Mouse (Mus musculus) stomach, postnatal 0 days (tissue): ENCODE data around the gene Scn3b. TPM values are rescaled to one million over a fixed set of nuclear protein-coding genes. Genes with fewer than 3 reads are reported as not detected.

ENCODE experiments used
- ATAC-seq: fragments of 200-750 bp; cut with Nextera tagmentation; 2 replicates; pipeline ENCODE4 v1.8.0; 2017; ENCODE audit not compliant: low FRiP score, low TSS enrichment
- DNase-seq: peaks from one replicate; pipeline ENCODE4 v3.0.0-alpha.2; 2016; ENCODE audit warnings: low spot score
- H3K27ac ChIP-seq: fragments of 300-500 bp; sonication (generic); replicated peaks from 2 replicates; pipeline ENCODE4 v1.5.1; 2014; ENCODE audit warnings: mild to moderate bottlenecking, control low read depth
- H3K27me3 ChIP-seq: fragments of 300-500 bp; sonication (generic); 2 replicates; pipeline ENCODE4 v1.6.1; 2014; ENCODE audit warnings: low read length; ENCODE audit not compliant: control insufficient read depth, insufficient read depth
- H3K36me3 ChIP-seq: fragments of 300-500 bp; sonication (generic); 2 replicates; pipeline ENCODE4 v1.6.1; 2014; ENCODE audit warnings: low read length, mixed read lengths; ENCODE audit not compliant: control insufficient read depth, insufficient read depth
- H3K4me1 ChIP-seq: fragments of 300-500 bp; sonication (generic); replicated peaks from 2 replicates; pipeline ENCODE4 v1.6.1; 2014; ENCODE audit warnings: antibody characterized with exemption; ENCODE audit not compliant: control insufficient read depth, insufficient read depth
- H3K4me2 ChIP-seq: fragments of 300-500 bp; sonication (generic); replicated peaks from 2 replicates; pipeline ENCODE4 v1.6.1; 2014; ENCODE audit warnings: low read depth, mild to moderate bottlenecking, control low read depth, moderate library complexity
- H3K4me3 ChIP-seq: fragments of 300-500 bp; sonication (generic); 2 replicates; pipeline ENCODE4 v1.5.1; 2014; ENCODE audit warnings: low read depth, low read length, control low read depth
- H3K9ac ChIP-seq: fragments of 300-500 bp; sonication (generic); 2 replicates; pipeline ENCODE4 v1.6.1; 2014; ENCODE audit warnings: mild to moderate bottlenecking, low read length, control low read depth, mixed read lengths
- H3K9me3 ChIP-seq: fragments of 300-500 bp; sonication (generic); 2 replicates; pipeline ENCODE4 v1.6.1; 2016; ENCODE audit warnings: low read length; ENCODE audit not compliant: control insufficient read depth
- CTCF ChIP-seq: IDR thresholded peaks from 2 replicates; pipeline ENCODE4 v1.5.1; 2016; ENCODE audit warnings: antibody characterized with exemption, low read depth, mild to moderate bottlenecking, moderate library complexity
- EP300 ChIP-seq: optimal IDR thresholded peaks from 2 replicates; pipeline ENCODE3; 2016; ENCODE audit warnings: antibody characterized with exemption
- WGBS: fragments of 180-500 bp; shearing (Covaris S2); extraction: QIAGEN DNeasy Blood & Tissue Kit; methylation state at CpG from one replicate; pipeline ENCODE4 v1.1.7; 2014; 5-methylcytosine and 5-hydroxymethylcytosine counted together
- polyA plus RNA-seq: library from polyadenylated mRNA; unstranded; fragments of >200 nt; fragmentation: Nextera tagmentation; extraction: Ambion mirVana; gene quantifications from 2 replicates; pipeline ENCODE4 v1.2.1, GENCODE M21; 2015

The Scn3b gene
- polyA plus RNA-seq, 1 experiment from 2014 or later = 2.0 TPM

DNA sequence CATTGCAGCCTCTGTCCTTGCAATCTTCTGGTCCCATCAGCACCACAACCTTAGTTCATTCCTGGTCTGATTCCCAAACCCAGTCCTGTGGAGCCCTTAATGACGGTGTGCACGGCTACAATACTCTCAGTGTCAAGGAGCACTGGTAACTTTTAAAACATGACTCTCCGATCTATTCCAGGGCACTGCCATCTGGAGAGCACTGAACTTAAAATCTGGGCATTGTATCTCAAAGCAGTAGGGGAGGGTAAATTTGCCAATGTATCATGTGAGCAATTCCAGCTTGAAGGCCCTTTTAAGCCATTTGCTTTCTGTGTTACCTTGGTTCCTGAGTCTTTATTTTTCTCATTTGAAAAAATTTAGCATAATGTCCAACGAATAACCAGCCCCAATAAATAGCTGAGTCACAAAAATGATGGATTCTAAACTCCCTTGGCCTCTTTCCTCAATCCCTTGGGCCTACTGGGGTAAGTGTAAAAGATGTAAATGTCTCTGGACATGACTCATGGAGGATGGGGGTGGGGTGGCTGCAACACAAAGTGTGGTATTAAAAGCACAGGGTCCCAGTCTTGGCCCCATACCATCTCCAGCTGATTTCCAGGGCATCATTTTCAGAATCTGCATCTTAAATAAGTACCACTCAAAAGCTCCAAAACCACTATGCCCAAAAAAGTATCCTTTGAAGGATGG is 68.3 kb downstream of the Scn3b start:
- Histone ChIP-seq H3K36me3 (no peaks in the 10 kb centered on the region), H3K27me3 (no peaks in the 10 kb centered on the region), H3K4me3 (no peak overlapping the region), H3K4me1 (no peaks in the 10 kb centered on the region), H3K27ac (no peak overlapping the region), H3K9me3 (no peaks in the 10 kb centered on the region), H3K9ac (no peak overlapping the region), H3K4me2 (no peak overlapping the region)
- TF ChIP-seq CTCF = no peak
- no peak for TF ChIP-seq EP300
- no peak for ATAC-seq
- WGBS = 72% methylated on average over 4 of the region's 4 CpGs
- no peak for DNase-seq

- Histone ChIP-seq H3K9ac (no peak overlapping the region), H3K27ac (no peak overlapping the region), H3K36me3 (no peaks in the 10 kb centered on the region), H3K9me3 (no peaks in the 10 kb centered on the region), H3K4me1 (no peaks in the 10 kb centered on the region), H3K4me3 (no peak overlapping the region), H3K27me3 (no peaks in the 10 kb centered on the region), H3K4me2 (no peak overlapping the region)
- no peak for TF ChIP-seq CTCF
- no peak for TF ChIP-seq EP300
- DNase-seq (peak; percentile 17), ATAC-seq (no peak)
- WGBS = 40% methylated on average over 9 of the region's 9 CpGs
These were observed 70.6 kb downstream of the Scn3b start for GRCm38 (mm10) chr9:40339578-40339977.

Other genes starting within 250 kb of the Scn3b start
- 0.02 TPM in 1 of 2 replicates, not detected in the other for gene Olfr981, start 247.8 kb upstream of the Scn3b start, polyA plus RNA-seq
- gene Olfr982, start 195.4 kb upstream of the Scn3b start, polyA plus RNA-seq = not detected in 2 replicates
- gene Olfr983, start 175.6 kb upstream of the Scn3b start, polyA plus RNA-seq = not detected in 2 replicates
- not detected in 2 replicates for gene Olfr984, start 155.0 kb upstream of the Scn3b start, polyA plus RNA-seq
- not detected in 2 replicates for gene Olfr985, start 139.0 kb upstream of the Scn3b start, polyA plus RNA-seq
- gene Tmem225, start 121.1 kb upstream of the Scn3b start, polyA plus RNA-seq = not detected in 2 replicates
- not detected in 2 replicates for gene Olfr986, start 88.3 kb upstream of the Scn3b start, polyA plus RNA-seq
- gene Zfp202, start 76.9 kb upstream of the Scn3b start, polyA plus RNA-seq = 1.6 and 2.1 TPM in 2 replicates